Mouse (Mus musculus): ENCODE data around the gene Card11. TPM values are rescaled to one million over a fixed set of nuclear protein-coding genes. Genes with fewer than 3 reads are reported as not detected.
A peak's percentile ranks its signal among the peaks of the same experiment; 100 is the strongest.

Card11 gene
- total RNA-seq, 2 experiments from 2014 or later, result 1.6 to 2.5 TPM

DNA sequence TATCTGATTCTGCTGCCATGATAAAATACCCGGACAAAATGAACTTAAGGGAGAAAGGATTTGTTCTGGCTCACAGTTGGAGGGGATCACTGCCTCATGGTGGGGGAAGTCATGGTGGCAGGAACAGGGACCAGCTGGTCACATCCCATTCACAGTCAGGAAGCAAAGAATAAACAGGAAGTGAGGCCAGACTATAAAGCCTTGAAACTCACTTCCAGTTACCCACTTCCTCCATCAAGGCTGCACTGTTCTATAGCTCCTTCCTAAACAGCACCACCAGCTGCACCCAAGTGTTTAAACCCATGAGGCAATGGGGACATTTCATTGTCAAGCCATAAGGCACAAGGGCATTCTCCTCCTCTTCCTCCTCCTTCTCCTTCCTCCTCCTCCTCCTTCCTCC is 82.6 kb downstream of the Card11 start:
- no peak for DNase-seq

GRCm38 (mm10) chr5:140910841-140911240 is 89.5 kb downstream of the Card11 start:
- no peak for DNase-seq

DNA sequence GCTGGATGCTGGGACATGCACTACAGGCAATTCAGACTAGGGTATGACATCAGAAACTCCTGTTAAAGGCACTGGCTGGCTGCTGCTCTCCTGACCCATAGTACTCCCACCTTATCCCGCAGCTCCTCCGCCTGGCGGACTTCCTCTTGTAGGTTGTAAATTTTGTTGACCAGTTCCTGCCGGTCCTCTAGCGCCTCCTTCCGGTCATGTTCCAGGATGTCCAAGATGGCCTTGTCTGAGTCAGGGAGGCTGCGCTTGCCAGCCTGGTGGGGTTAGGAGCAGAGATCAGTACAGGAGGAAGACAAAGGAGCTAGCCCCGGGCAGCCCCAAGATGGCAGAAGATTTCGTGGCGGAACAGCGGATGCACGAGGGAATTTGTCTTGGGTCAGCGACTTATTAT is 99.5 kb downstream of the Card11 start:
- peak; percentile 46 for DNase-seq

DNA sequence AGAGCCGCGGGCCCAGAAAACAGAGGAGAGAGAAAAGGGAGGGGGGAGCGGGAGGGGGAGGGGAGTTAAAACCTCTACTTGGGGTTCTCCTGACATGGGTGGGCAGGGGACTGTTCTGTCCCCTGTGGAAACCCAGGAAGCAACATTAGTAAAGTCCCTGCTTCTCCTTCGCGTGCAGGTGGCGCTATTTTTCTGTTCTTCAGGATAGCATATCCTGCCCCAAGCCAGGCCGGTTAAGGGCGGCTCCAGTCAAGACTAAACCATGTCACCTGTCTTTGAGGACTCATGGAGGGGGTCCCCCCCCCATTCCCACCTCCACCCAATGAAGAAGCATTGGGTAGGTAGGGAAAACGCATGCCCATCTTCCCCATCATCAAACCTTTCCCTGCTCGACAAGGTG is 109.3 kb downstream of the Card11 start:
- DNase-seq, result no peak

- peak; percentile 26 for DNase-seq
These were observed 110.3 kb downstream of the Card11 start for GRCm38 (mm10) chr5:140890050-140890449.

GRCm38 (mm10) chr5:140889539-140889938 is 110.8 kb downstream of the Card11 start:
- DNase-seq, result peak; percentile 67

- DNase-seq, result no peak
These were observed 112.5 kb downstream of the Card11 start for GRCm38 (mm10) chr5:140887871-140888270.

- DNase-seq, result no peak
These were observed 115.4 kb downstream of the Card11 start for GRCm38 (mm10) chr5:140884966-140885365.

DNA sequence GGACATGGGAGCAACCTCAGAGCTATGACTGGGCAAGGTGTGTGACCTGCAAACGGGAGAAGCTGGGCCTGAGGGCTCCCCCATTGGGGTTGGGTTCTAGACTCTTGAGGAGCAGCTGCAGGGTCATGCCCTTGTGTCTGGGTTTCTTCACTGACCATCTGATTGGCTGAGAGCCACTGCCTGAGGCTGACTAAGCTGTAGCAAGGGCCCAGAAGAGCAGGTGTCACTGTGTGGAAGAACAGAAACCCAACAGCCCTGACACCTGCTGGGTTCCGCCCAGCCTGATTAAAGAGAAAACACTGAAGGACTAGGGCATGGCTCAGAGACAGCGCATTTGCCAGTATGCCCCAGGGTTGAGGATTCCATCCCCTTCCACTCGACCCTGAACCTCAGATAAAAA is 118.0 kb downstream of the Card11 start:
- no peak for DNase-seq

DNA sequence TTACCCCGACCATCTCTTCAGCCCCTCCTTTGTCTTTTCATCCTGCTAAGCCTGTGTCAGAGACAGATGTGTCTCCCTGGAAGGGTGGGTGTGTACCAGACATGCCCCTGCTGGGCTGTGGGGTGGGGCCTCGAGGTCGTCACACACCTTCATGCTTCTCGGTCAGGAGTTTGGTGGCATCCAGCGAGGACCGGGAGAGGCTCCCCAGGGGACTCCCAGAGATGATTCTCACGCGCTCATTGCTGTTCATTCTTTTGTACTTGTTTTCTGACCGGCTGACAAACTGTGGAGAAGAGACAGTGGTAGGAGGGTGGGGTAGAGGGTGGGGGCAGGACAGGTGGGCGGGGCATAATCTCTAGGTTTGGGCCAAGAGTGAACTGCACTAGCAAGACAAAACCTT is 120.2 kb downstream of the Card11 start:
- no peak for DNase-seq

- DNase-seq, result no peak
These were observed 121.7 kb downstream of the Card11 start for GRCm38 (mm10) chr5:140878644-140879043.

DNA sequence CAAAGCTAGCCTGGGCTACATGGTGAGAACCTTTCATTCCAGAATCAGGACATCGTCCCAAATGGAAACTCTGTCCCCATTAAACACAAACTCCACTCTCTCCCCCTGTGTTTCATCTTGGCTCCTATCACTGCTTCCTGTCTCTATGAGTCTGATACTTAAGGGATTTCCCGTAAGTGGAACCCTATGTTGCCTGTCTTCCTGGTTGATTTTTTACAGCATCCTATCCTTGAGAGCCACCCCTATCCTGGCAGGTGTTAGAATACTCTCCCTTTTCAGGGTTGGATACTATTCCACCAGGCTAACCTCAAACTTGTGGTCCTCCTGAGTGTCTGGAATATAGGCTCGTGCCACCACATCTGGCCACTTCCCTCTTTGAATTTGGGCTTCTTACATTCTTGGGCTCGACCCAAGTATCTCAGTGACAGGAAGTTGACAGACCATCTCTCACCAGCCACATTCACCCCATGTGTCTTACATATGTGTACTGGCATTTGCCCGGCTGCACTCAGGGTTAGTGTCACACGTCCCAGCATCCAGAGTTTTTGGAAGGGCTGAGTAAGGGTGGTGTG is 126.6 kb downstream of the Card11 start:
- no peak for DNase-seq

DNA sequence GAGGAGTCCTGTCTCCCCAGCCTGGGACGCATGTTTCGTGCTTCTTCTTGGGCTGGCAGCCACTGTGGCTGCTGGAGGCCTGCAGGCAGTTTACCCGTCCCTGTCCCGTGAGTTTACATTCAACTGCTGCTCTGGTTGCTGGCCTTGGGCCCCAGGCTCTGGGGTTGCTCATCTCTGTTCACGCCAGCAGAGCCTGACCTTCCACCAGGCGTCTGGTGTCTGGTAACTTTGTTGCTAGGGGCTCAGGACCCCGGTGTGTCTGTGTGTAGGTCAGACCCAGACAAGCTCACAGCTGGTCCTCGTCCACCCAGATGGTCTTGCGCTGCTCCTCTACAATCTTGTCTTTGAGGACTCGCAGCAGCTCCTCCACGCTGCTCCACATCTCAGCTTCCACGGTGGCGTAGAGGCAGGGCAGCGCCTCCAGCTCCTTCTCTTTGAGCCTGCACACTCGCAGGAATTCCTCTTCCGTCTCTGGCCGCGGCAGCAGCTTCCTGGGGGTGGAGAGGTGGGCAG is 127.3 kb downstream of the Card11 start:
- peak; percentile 43 for DNase-seq

GRCm38 (mm10) chr5:140872532-140873038 is 127.8 kb downstream of the Card11 start:
- no peak for DNase-seq

- no peak for DNase-seq
These were observed 129.1 kb downstream of the Card11 start for GRCm38 (mm10) chr5:140871241-140871640.

DNA sequence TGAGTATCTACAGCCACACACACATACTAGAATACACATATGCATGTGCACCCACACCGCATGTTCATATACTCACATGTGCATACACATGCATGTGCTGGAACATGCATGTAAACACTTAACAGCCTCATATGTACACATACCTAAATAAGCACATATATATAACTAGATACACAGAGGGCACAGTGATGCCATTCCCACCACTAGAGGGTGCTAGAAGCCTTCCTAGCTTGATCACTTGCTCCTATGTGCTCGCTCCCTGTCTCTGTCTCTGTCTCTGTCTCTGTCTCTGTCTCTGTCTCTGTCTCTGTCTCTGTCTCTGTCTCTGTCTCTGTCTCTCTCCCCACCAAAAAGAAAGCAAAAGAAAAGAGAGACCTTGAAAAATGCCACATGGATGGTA is 131.3 kb downstream of the Card11 start:
- peak; percentile 76 for DNase-seq

- no peak for DNase-seq
These were observed 140.7 kb downstream of the Card11 start for GRCm38 (mm10) chr5:140859730-140860129.

DNA sequence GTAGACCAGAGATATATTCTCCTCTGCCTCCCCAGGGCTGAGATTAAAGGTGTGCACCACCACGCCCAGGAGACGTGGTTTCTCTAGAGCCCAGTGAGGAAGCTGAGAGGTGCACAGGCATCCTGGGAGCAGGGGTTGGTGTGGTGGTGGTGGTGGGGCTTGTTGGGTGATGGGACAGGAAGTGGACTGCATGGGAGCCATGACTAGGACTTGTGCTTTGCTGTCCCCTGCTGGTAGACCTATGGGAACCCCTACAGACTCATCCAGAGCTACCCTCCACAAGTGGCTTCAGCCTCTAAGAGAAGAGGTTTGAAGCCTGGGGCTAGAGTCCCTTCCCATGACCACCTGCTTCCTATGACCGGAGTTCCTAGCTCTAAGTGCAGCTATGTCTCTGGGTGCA is 142.0 kb downstream of the Card11 start:
- DNase-seq, result no peak

DNA sequence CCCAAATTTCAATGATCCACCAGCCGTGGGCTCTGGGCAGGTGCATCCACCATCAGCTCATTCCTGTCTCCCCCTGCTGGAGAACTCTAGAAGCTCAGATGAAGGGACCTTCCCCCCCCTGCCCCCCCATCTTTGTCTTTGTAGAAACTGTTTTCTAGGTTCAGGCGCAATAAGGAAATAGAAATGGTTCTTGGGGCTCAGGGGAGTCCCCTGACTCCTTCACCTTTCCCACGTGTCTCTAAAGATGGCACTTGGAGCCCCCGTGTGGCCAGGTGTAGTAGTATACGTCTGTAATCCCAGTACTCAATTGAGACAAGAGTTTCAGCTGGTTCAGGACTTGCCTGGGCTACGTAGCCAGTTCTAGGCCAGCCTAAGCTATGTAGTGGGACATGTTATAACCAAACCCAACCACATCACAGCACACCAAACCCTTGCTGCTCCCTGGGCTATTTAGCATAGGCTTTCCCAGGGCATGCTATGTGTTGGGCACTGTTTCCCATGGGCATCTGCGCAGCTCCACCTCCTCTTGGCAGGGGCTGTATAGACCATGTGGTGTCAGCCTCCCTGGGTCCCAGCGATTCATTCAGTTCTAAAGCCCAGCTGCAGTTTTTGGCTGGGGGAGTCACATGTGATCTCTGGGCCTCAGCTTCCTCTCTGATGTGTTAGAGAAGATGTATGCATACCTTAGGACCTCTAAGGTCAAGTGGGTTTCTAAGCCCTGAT is 142.8 kb downstream of the Card11 start:
- DNase-seq, result no peak

GRCm38 (mm10) chr5:140855909-140856530 is 144.4 kb downstream of the Card11 start:
- DNase-seq, result no peak

DNA sequence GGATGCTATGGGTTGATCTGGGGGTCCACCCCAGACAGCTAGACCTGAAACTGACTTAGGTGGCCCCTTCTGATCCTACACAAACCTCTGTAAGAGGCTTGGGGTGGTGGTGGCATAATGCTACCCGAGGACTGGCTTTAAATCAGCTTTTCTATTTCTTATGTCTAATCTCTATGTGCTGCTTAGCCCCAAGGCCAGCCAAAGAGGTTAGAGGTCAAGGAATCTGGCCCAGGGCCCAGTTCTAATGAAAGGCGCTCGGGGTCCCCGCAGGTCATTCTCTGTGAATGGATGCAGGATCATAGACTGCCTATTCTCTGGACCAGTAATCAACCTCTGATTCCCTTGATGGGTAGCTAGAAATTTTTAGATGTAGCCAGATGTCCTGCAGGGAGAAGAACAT is 145.7 kb downstream of the Card11 start:
- peak; percentile 41 for DNase-seq

DNA sequence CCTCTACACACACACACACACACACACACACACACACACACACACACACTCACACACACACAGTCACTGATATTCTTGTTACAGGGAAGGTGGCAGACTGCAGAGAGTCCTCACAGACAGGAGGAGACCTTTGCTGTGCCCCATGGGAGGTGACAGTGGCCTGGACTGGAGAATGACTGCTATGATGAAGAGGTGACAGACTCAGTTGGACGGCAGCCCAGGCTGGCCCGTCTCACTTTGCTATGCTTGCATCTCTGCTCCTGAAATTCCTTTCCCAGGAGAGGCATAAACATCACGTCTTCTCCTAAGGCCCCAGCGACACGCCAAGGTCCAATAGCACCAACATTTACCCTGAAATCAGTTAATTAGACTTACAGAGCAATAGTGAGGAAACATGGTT is 146.7 kb downstream of the Card11 start:
- peak; percentile 26 for DNase-seq

- no peak for DNase-seq
These were observed 147.9 kb downstream of the Card11 start for GRCm38 (mm10) chr5:140852435-140852996.
